Mouse (Mus musculus) c-Kit-positive CD71-negative TER-119-negative erythroid progenitor cells, embryonic 14.5 days (primary cell): ENCODE results near the gene AC131692.1.

Experiments
- DNase-seq: peaks from one replicate; pipeline ENCODE4 v3.0.0-alpha.2; 2013; ENCODE audit warnings: low read depth

AC131692.1 gene

GRCm38 (mm10) chr19:6094119-6094518 is at the start of gene AC131692.1:
TSS of gene AC131692.1 (plus strand) at chr19:6094419.
- no peak for DNase-seq

GRCm38 (mm10) chr19:6045366-6046293 is 48.6 kb upstream of the AC131692.1 start:
- DNase-seq = no peak

GRCm38 (mm10) chr19:6046294-6047153 is 47.7 kb upstream of the AC131692.1 start, which contains the start of gene Syvn1:
TSS of gene Syvn1 (plus strand) at chr19:6046576.
- peak; percentile 87 for DNase-seq

GRCm38 (mm10) chr19:6047154-6047898 is 46.9 kb upstream of the AC131692.1 start:
- DNase-seq = no peak

- no peak for DNase-seq
Observed at GRCm38 (mm10) chr19:6047899-6048166, 46.4 kb upstream of the AC131692.1 start.

- no peak for DNase-seq
Observed at GRCm38 (mm10) chr19:6048681-6049410, 45.4 kb upstream of the AC131692.1 start.

GRCm38 (mm10) chr19:6052516-6052915 is 41.7 kb upstream of the AC131692.1 start:
- no peak for DNase-seq

GRCm38 (mm10) chr19:6054296-6054695 is 39.9 kb upstream of the AC131692.1 start:
- no peak for DNase-seq

- DNase-seq = no peak
Observed at GRCm38 (mm10) chr19:6056696-6057095, 37.5 kb upstream of the AC131692.1 start.

GRCm38 (mm10) chr19:6057313-6058096 is 36.7 kb upstream of the AC131692.1 start, which contains the start of the genes Mrpl49 and Fau:
TSS of gene Mrpl49 (minus strand) at chr19:6057785.
TSS of gene Fau (plus strand) at chr19:6057844.
- DNase-seq = peak; percentile 94

- no peak for DNase-seq
Observed at GRCm38 (mm10) chr19:6058513-6058912, 35.7 kb upstream of the AC131692.1 start.

- DNase-seq = no peak
Observed at GRCm38 (mm10) chr19:6058966-6059365, 35.3 kb upstream of the AC131692.1 start.

- peak; percentile 92 for DNase-seq
Observed at GRCm38 (mm10) chr19:6061021-6061533, 33.1 kb upstream of the AC131692.1 start, which contains the start of gene Znhit2. TSS of gene Znhit2 (plus strand) at chr19:6061192.

GRCm38 (mm10) chr19:6061641-6062302 is 32.4 kb upstream of the AC131692.1 start:
- no peak for DNase-seq

GRCm38 (mm10) chr19:6062418-6062817 is 31.8 kb upstream of the AC131692.1 start:
- no peak for DNase-seq

- no peak for DNase-seq
Observed at GRCm38 (mm10) chr19:6063081-6063480, 31.1 kb upstream of the AC131692.1 start.

- DNase-seq = no peak
Observed at GRCm38 (mm10) chr19:6066571-6066970, 27.6 kb upstream of the AC131692.1 start.

- peak; percentile 89 for DNase-seq
Observed at GRCm38 (mm10) chr19:6067011-6067723, 27.1 kb upstream of the AC131692.1 start.
